Mouse (Mus musculus): Measurements from ENCODE around the gene Ifi211. TPM values are rescaled to one million over a fixed set of nuclear protein-coding genes. Genes with fewer than 3 reads are reported as not detected.
"Not testable (repeated sequence)": the region's sequence is repeated elsewhere in the genome, so short reads cannot be mapped to it uniquely, and the experiment has no call there.

Ifi211 gene
- polyA plus RNA-seq, 1 experiment from 2014 or later, result 0.34 TPM

- 77% methylated on average over 3 of the region's 3 CpGs for WGBS
- H3K4me3 ChIP-seq (ENCODE audit: low read length); H3K27me3 ChIP-seq (ENCODE audit: control insufficient read depth, insufficient read depth, low read length); H3K27ac ChIP-seq (ENCODE audit: low read depth, low read length); H3K4me1 ChIP-seq (ENCODE audit: control insufficient read depth, insufficient read depth, low read length); ATAC-seq (ENCODE audit: low FRiP score, low TSS enrichment); H3K36me3 ChIP-seq (ENCODE audit: control insufficient read depth, insufficient read depth, low read length); H3K9me3 ChIP-seq (ENCODE audit: control insufficient read depth, low read length); H3K9ac ChIP-seq (ENCODE audit: low read depth, low read length); H3K4me2 ChIP-seq (replicated peaks; ENCODE audit: low read depth, low read length): not testable (repeated sequence)
These were observed 29.3 kb upstream of the Ifi211 start, which contains the start of the genes Mndal and Ifi203 for GRCm38 (mm10) chr1:173941924-173942779. Gene Mndal, minus strand, starts transcription at chr1:173942491. Gene Ifi203, minus strand, starts transcription at chr1:173942672.

GRCm38 (mm10) chr1:173941522-173941921 lies 28.7 kb upstream of the Ifi211 start:
- not testable (repeated sequence) for H3K9me3 ChIP-seq (ENCODE audit: control insufficient read depth, low read length); H3K27ac ChIP-seq (ENCODE audit: low read depth, low read length); H3K27me3 ChIP-seq (ENCODE audit: control insufficient read depth, insufficient read depth, low read length); H3K4me3 ChIP-seq (ENCODE audit: low read length); H3K36me3 ChIP-seq (ENCODE audit: control insufficient read depth, insufficient read depth, low read length); H3K9ac ChIP-seq (ENCODE audit: low read depth, low read length); H3K4me2 ChIP-seq (replicated peaks; ENCODE audit: low read depth, low read length); H3K4me1 ChIP-seq (ENCODE audit: control insufficient read depth, insufficient read depth, low read length); ATAC-seq (ENCODE audit: low FRiP score, low TSS enrichment)
- WGBS, result 86% methylated on average over 2 of the region's 2 CpGs

GRCm38 (mm10) chr1:173919279-173919678 lies 6.4 kb upstream of the Ifi211 start:
- WGBS, result 80% methylated on average over 2 of the region's 3 CpGs

GRCm38 (mm10) chr1:173914559-173914958 lies 1.7 kb upstream of the Ifi211 start:
- no peaks in the 10 kb centered on the region for H3K9me3 ChIP-seq (ENCODE audit: control insufficient read depth, low read length)
- H3K36me3 ChIP-seq (ENCODE audit: control insufficient read depth, insufficient read depth, low read length), result no peaks in the 10 kb centered on the region
- no peak overlapping the region for H3K27ac ChIP-seq (ENCODE audit: low read depth, low read length)
- ATAC-seq (ENCODE audit: low FRiP score, low TSS enrichment), result no peak
- no peak overlapping the region for H3K4me3 ChIP-seq (ENCODE audit: low read length)
- H3K9ac ChIP-seq (ENCODE audit: low read depth, low read length), result no peak overlapping the region
- WGBS, result 83% methylated on average over 2 of the region's 2 CpGs
- no peaks in the 10 kb centered on the region for H3K27me3 ChIP-seq (ENCODE audit: control insufficient read depth, insufficient read depth, low read length)
- no peak overlapping the region for H3K4me2 ChIP-seq (replicated peaks; ENCODE audit: low read depth, low read length)
- no peaks in the 10 kb centered on the region for H3K4me1 ChIP-seq (ENCODE audit: control insufficient read depth, insufficient read depth, low read length)

More at GRCm38 (mm10) chr1:173919279-173919678, 6.4 kb upstream of the Ifi211 start:
- H3K27me3 ChIP-seq (ENCODE audit: control insufficient read depth, insufficient read depth, low read length); H3K9me3 ChIP-seq (ENCODE audit: control insufficient read depth, low read length); H3K4me2 ChIP-seq (replicated peaks; ENCODE audit: low read depth, low read length); ATAC-seq (ENCODE audit: low FRiP score, low TSS enrichment); H3K9ac ChIP-seq (ENCODE audit: low read depth, low read length); H3K27ac ChIP-seq (ENCODE audit: low read depth, low read length); H3K4me1 ChIP-seq (ENCODE audit: control insufficient read depth, insufficient read depth, low read length); H3K36me3 ChIP-seq (ENCODE audit: control insufficient read depth, insufficient read depth, low read length); H3K4me3 ChIP-seq (ENCODE audit: low read length): not testable (repeated sequence)

GRCm38 (mm10) chr1:173913256-173913791 lies 478 bp upstream of the Ifi211 start:
- H3K4me2 ChIP-seq (replicated peaks; ENCODE audit: low read depth, low read length); H3K27me3 ChIP-seq (ENCODE audit: control insufficient read depth, insufficient read depth, low read length); H3K36me3 ChIP-seq (ENCODE audit: control insufficient read depth, insufficient read depth, low read length); H3K9ac ChIP-seq (ENCODE audit: low read depth, low read length); H3K4me1 ChIP-seq (ENCODE audit: control insufficient read depth, insufficient read depth, low read length); H3K4me3 ChIP-seq (ENCODE audit: low read length); H3K27ac ChIP-seq (ENCODE audit: low read depth, low read length); H3K9me3 ChIP-seq (ENCODE audit: control insufficient read depth, low read length); ATAC-seq (ENCODE audit: low FRiP score, low TSS enrichment): not testable (repeated sequence)

- Histone ChIP-seq H3K27me3 (ENCODE audit: control insufficient read depth, insufficient read depth, low read length) (no peaks in the 10 kb centered on the region), H3K4me3 (ENCODE audit: low read length) (no peak overlapping the region), H3K9ac (ENCODE audit: low read depth, low read length) (no peak overlapping the region), H3K9me3 (ENCODE audit: control insufficient read depth, low read length) (no peaks in the 10 kb centered on the region), H3K4me1 (ENCODE audit: control insufficient read depth, insufficient read depth, low read length) (no peaks in the 10 kb centered on the region), H3K27ac (ENCODE audit: low read depth, low read length) (no peak overlapping the region), H3K36me3 (ENCODE audit: control insufficient read depth, insufficient read depth, low read length) (no peaks in the 10 kb centered on the region), H3K4me2 (replicated peaks; ENCODE audit: low read depth, low read length) (no peak overlapping the region)
- no peak for ATAC-seq (ENCODE audit: low FRiP score, low TSS enrichment)
- 85% methylated on average over 2 of the region's 2 CpGs for WGBS
These were observed 910 bp downstream of the Ifi211 start for GRCm38 (mm10) chr1:173911808-173912464.

GRCm38 (mm10) chr1:173908390-173908789 lies 4.5 kb downstream of the Ifi211 start:
- H3K36me3 ChIP-seq (ENCODE audit: control insufficient read depth, insufficient read depth, low read length); H3K4me2 ChIP-seq (replicated peaks; ENCODE audit: low read depth, low read length); H3K27ac ChIP-seq (ENCODE audit: low read depth, low read length); H3K27me3 ChIP-seq (ENCODE audit: control insufficient read depth, insufficient read depth, low read length); H3K9ac ChIP-seq (ENCODE audit: low read depth, low read length); ATAC-seq (ENCODE audit: low FRiP score, low TSS enrichment); H3K9me3 ChIP-seq (ENCODE audit: control insufficient read depth, low read length); H3K4me1 ChIP-seq (ENCODE audit: control insufficient read depth, insufficient read depth, low read length); H3K4me3 ChIP-seq (ENCODE audit: low read length): not testable (repeated sequence)

- H3K36me3 ChIP-seq (ENCODE audit: control insufficient read depth, insufficient read depth, low read length); H3K27me3 ChIP-seq (ENCODE audit: control insufficient read depth, insufficient read depth, low read length); ATAC-seq (ENCODE audit: low FRiP score, low TSS enrichment); H3K4me3 ChIP-seq (ENCODE audit: low read length); H3K9ac ChIP-seq (ENCODE audit: low read depth, low read length); H3K4me2 ChIP-seq (replicated peaks; ENCODE audit: low read depth, low read length); H3K4me1 ChIP-seq (ENCODE audit: control insufficient read depth, insufficient read depth, low read length); H3K27ac ChIP-seq (ENCODE audit: low read depth, low read length); H3K9me3 ChIP-seq (ENCODE audit: control insufficient read depth, low read length): not testable (repeated sequence)
- WGBS, result 87% methylated on average over 4 of the region's 4 CpGs
These were observed 7.0 kb downstream of the Ifi211 start for GRCm38 (mm10) chr1:173905885-173906284.

GRCm38 (mm10) chr1:173889741-173890140 lies 23.1 kb downstream of the Ifi211 start:
- H3K9me3 ChIP-seq (ENCODE audit: control insufficient read depth, low read length); H3K27ac ChIP-seq (ENCODE audit: low read depth, low read length); H3K4me1 ChIP-seq (ENCODE audit: control insufficient read depth, insufficient read depth, low read length); H3K9ac ChIP-seq (ENCODE audit: low read depth, low read length); H3K4me2 ChIP-seq (replicated peaks; ENCODE audit: low read depth, low read length); ATAC-seq (ENCODE audit: low FRiP score, low TSS enrichment); H3K36me3 ChIP-seq (ENCODE audit: control insufficient read depth, insufficient read depth, low read length); H3K4me3 ChIP-seq (ENCODE audit: low read length); H3K27me3 ChIP-seq (ENCODE audit: control insufficient read depth, insufficient read depth, low read length): not testable (repeated sequence)
